Mouse (Mus musculus) CH12.LX (cell line): ENCODE data around the gene Ywhag. TPM values are rescaled to one million over a fixed set of nuclear protein-coding genes. Genes with fewer than 3 reads are reported as not detected.

Experiments
- DNase-seq: peaks from one replicate; pipeline ENCODE4 v3.0.0-alpha.2; 2013; ENCODE audit errors: extremely low read depth
- H3K27ac ChIP-seq: 2 replicates; pipeline ENCODE4 v1.5.1; 2012; ENCODE audit warnings: low read depth, mild to moderate bottlenecking, control low read depth, moderate library complexity; ENCODE audit not compliant: insufficient read depth
- H3K27me3 ChIP-seq: replicated peaks from 2 replicates; pipeline ENCODE3; 2012; ENCODE audit warnings: inconsistent platforms
- H3K36me3 ChIP-seq, 2 experiments: replicated peaks in 1 of 2; 2 replicates each; pipeline versions ENCODE3 to v1.6.1; 2012; ENCODE audit warnings: inconsistent platforms in 1 of 2, low read length in 1 of 2, mild to moderate bottlenecking in 1 of 2, mixed read lengths in 1 of 2, moderate library complexity in 1 of 2; ENCODE audit not compliant: control insufficient read depth in 1 of 2, insufficient read depth in 1 of 2
- H3K4me1 ChIP-seq, 2 experiments: 2 replicates each; pipeline ENCODE4 v1.6.1; 2012; ENCODE audit warnings: inconsistent platforms in 1 of 2, moderate library complexity in 1 of 2; ENCODE audit not compliant: insufficient read depth in 2 of 2, control insufficient read depth in 1 of 2
- H3K4me2 ChIP-seq: 2 replicates; pipeline ENCODE4 v1.6.1; 2012; ENCODE audit warnings: low read depth, mild to moderate bottlenecking, control low read depth; ENCODE audit not compliant: poor library complexity, insufficient read depth, severe bottlenecking
- H3K4me3 ChIP-seq, 3 experiments: fragments of 150-350 bp in 1 of 3; sonication (generic) in 1 of 3; replicated peaks in 1 of 3; 2 replicates each; pipeline versions ENCODE3 to v1.5.1; 2011 to 2012; ENCODE audit warnings: low read depth in 2 of 3, low read length in 2 of 3, mild to moderate bottlenecking in 2 of 3, moderate library complexity in 2 of 3, control low read depth in 1 of 3, improper control_type of control experiment in 1 of 3, inconsistent platforms in 1 of 3, mixed read lengths in 1 of 3; ENCODE audit not compliant: poor library complexity in 1 of 3
- H3K79me2 ChIP-seq: replicated peaks from 2 replicates; pipeline ENCODE4 v1.6.1; 2012; ENCODE audit warnings: mild to moderate bottlenecking, moderate library complexity; ENCODE audit not compliant: control insufficient read depth, poor library complexity, insufficient read depth, severe bottlenecking; ENCODE audit errors: extremely low read depth
- H3K9ac ChIP-seq: 2 replicates; pipeline ENCODE4 v1.6.1; 2012; ENCODE audit warnings: low read depth, mild to moderate bottlenecking, control low read depth, moderate library complexity; ENCODE audit not compliant: insufficient read depth
- H3K9me3 ChIP-seq: replicated peaks from 2 replicates; pipeline ENCODE3; 2012; ENCODE audit warnings: low read length, inconsistent platforms, mixed read lengths
- CHD1 ChIP-seq: IDR thresholded peaks from 2 replicates; pipeline ENCODE4 v1.6.1; 2012; ENCODE audit warnings: low read depth, low read length, improper control_type of control experiment, inconsistent platforms
- CTCF ChIP-seq, 2 experiments: IDR thresholded peaks in 1 of 2; conservative IDR thresholded peaks in 1 of 2; 2 replicates each; pipeline ENCODE4 v1.5.1; 2011 to 2012; ENCODE audit warnings: low read depth in 2 of 2, low read length in 2 of 2, improper control_type of control experiment in 1 of 2, inconsistent platforms in 1 of 2, mild to moderate bottlenecking in 1 of 2, moderate library complexity in 1 of 2
- ETS1 ChIP-seq: conservative IDR thresholded peaks from 2 replicates; pipeline ENCODE4 v1.6.1; 2012; ENCODE audit warnings: low read depth, mild to moderate bottlenecking, inconsistent platforms, low read length, improper control_type of control experiment, moderate library complexity
- HCFC1 ChIP-seq: IDR thresholded peaks from 2 replicates; pipeline ENCODE4 v1.6.1; 2012; ENCODE audit warnings: low read depth, mild to moderate bottlenecking, inconsistent platforms, low read length, improper control_type of control experiment
- MAFK ChIP-seq: IDR thresholded peaks from 2 replicates; pipeline ENCODE4 v1.6.1; 2011; ENCODE audit warnings: low read length, improper control_type of control experiment; ENCODE audit not compliant: insufficient replicate concordance
- MEF2A ChIP-seq: IDR thresholded peaks from 2 replicates; pipeline ENCODE4 v1.6.1; 2014; ENCODE audit warnings: low read depth, mild to moderate bottlenecking, inconsistent platforms, low read length, improper control_type of control experiment, borderline replicate concordance
- MYC ChIP-seq: IDR thresholded peaks from 2 replicates; pipeline ENCODE4 v1.6.1; 2011; ENCODE audit warnings: low read depth, mild to moderate bottlenecking, improper control_type of control experiment, low read length
- NELFE ChIP-seq: IDR thresholded peaks from 2 replicates; pipeline ENCODE4 v1.6.1; 2011; ENCODE audit warnings: low read depth, low read length, improper control_type of control experiment
- NRF1 ChIP-seq: IDR thresholded peaks from 2 replicates; pipeline ENCODE4 v1.6.1; 2014; ENCODE audit warnings: low read depth, mild to moderate bottlenecking, inconsistent platforms, low read length, improper control_type of control experiment, moderate library complexity
- POLR2A ChIP-seq: IDR thresholded peaks from 2 replicates; pipeline ENCODE4 v1.6.1; 2011; ENCODE audit warnings: low read depth, mild to moderate bottlenecking, improper control_type of control experiment, low read length
- RAD21 ChIP-seq: IDR thresholded peaks from 2 replicates; pipeline ENCODE4 v1.6.1; 2011; ENCODE audit warnings: low read depth, mild to moderate bottlenecking, low read length, improper control_type of control experiment, moderate library complexity
- SMC3 ChIP-seq: IDR thresholded peaks from 2 replicates; pipeline ENCODE4 v1.6.1; 2011; ENCODE audit warnings: low read depth, low read length, improper control_type of control experiment
- USF2 ChIP-seq: conservative IDR thresholded peaks from 2 replicates; pipeline ENCODE4 v1.6.1; 2011; ENCODE audit warnings: low read depth, low read length, improper control_type of control experiment
- dilution Hi-C: fragments of 300-500 bp; cut with MboI; formaldehyde crosslinking; loops from 2 replicates; pipeline ENCODE4 v1.14.3; 2020; ENCODE audit warnings: low sequenced_read_pairs; ENCODE audit not compliant: extremely low pct_unique_long_range_greater_than_20kb, extremely low pct_ligation_motif_present
- in situ Hi-C: fragments of 300-500 bp; cut with MboI; formaldehyde crosslinking; loops from 3 replicates; pipeline ENCODE4 v1.14.3; 2019; ENCODE audit warnings: low sequenced_read_pairs, low pct_ligation_motif_present, low pct_unique_long_range_greater_than_20kb, mixed read lengths
- polyA plus RNA-seq: library from polyadenylated mRNA; unstranded; fragments of >175 nt; gene quantifications from 2 replicates; pipeline ENCODE4 v1.2.1, GENCODE M21; 2012; ENCODE audit warnings: low read depth; ENCODE audit not compliant: insufficient read length
- total RNA-seq, 2 experiments: library from RNA; depleted of rRNA; stranded (reverse); fragments of 300-350 nt in 1 of 2; fragments of >200 nt in 1 of 2; gene quantifications; 2 replicates each; pipeline ENCODE4 v1.2.3; 2012 to 2014

Ywhag gene
- total and polyA plus RNA-seq, 3 experiments: 55.3 to 239 (median 77.3) TPM

- in situ Hi-C loops: no loop called here
- H3K9ac ChIP-seq: no peak overlapping the region
- H3K9me3 ChIP-seq: no peaks in the 10 kb centered on the region
- H3K79me2 ChIP-seq: no peaks in the 10 kb centered on the region
- H3K27me3 ChIP-seq: peaks cover 12% of the 10 kb centered on the region
- dilution Hi-C loops: no loop called here
- H3K4me2 ChIP-seq: no peak overlapping the region
- H3K27ac ChIP-seq: no peak overlapping the region
- no peaks in the 10 kb centered on the region for H3K36me3 ChIP-seq
- no peak for TF ChIP-seq NRF1
- TF ChIP-seq MAFK: no peak
- no peak for TF ChIP-seq HCFC1
- TF ChIP-seq CTCF (conservative IDR thresholded peaks at IDR 0.05 in 1 of 2, IDR thresholded peaks at IDR 0.05 in 1 of 2; ENCODE audit: low read depth in 2 of 2, low read length in 2 of 2): no peak
- DNase-seq: no peak
- H3K4me3 ChIP-seq: no peak overlapping the region
- H3K4me1 ChIP-seq: peaks cover 3 to 7% of the 10 kb centered on the region in 2 experiments; a peak in 2 of 4 replicates
Measured at GRCm38 (mm10) chr5:135971876-135972275, 37.5 kb upstream of the Ywhag start.

- TF ChIP-seq CHD1 (no peak), RAD21 (no peak), SMC3 (no peak), ETS1 (no peak)
- H3K9ac ChIP-seq: no peak overlapping the region
- H3K9me3 ChIP-seq: no peaks in the 10 kb centered on the region
- no peaks in the 10 kb centered on the region for H3K79me2 ChIP-seq
- H3K36me3 ChIP-seq: no peaks in the 10 kb centered on the region
- in situ Hi-C loops (no loop called here), dilution Hi-C loops (no loop called here)
- H3K4me1 ChIP-seq: peaks cover 4 to 6% of the 10 kb centered on the region in 2 experiments; a peak in 1 of 4 replicates
- H3K4me2 ChIP-seq: no peak overlapping the region
- H3K27ac ChIP-seq: no peak overlapping the region
- peaks cover 13% of the 10 kb centered on the region for H3K27me3 ChIP-seq
- no peak overlapping the region for H3K4me3 ChIP-seq
- DNase-seq: no peak
Measured at GRCm38 (mm10) chr5:135970247-135970646, 35.8 kb upstream of the Ywhag start.

- in situ Hi-C loops: no loop called here
- no peaks in the 10 kb centered on the region for H3K9me3 ChIP-seq
- peak; percentile 61 for DNase-seq
- H3K36me3 ChIP-seq: no peaks in the 10 kb centered on the region
- peak; percentile 60 for TF ChIP-seq SMC3
- TF ChIP-seq MEF2A: no peak
- peak; percentile 34; the same call in 1 of the 2 replicates for TF ChIP-seq MYC
- no peak for TF ChIP-seq MAFK
- 0 out of 2 replicates have a peak, but pooled peaks have one; percentile 14 for TF ChIP-seq NELFE
- no peak for TF ChIP-seq HCFC1
- TF ChIP-seq POLR2A: no peak
- peak; percentile 75 to 86 for TF ChIP-seq CTCF (conservative IDR thresholded peaks at IDR 0.05 in 1 of 2, IDR thresholded peaks at IDR 0.05 in 1 of 2; ENCODE audit: low read depth in 2 of 2, low read length in 2 of 2)
- TF ChIP-seq USF2: no peak
- peak; percentile 53 for TF ChIP-seq RAD21
- TF ChIP-seq, all 38 proteins: peak for 5
- no peak overlapping the region for H3K9ac ChIP-seq
- dilution Hi-C loops: no loop called here
- no peak overlapping the region for H3K4me2 ChIP-seq
- H3K79me2 ChIP-seq: no peaks in the 10 kb centered on the region
- H3K4me1 ChIP-seq: peaks cover 4 to 6% of the 10 kb centered on the region in 2 experiments; a peak in 1 of 4 replicates
- no peak overlapping the region for H3K4me3 ChIP-seq
- peaks cover 18% of the 10 kb centered on the region for H3K27me3 ChIP-seq
- no peak overlapping the region for H3K27ac ChIP-seq
Measured at GRCm38 (mm10) chr5:135968781-135969180, 34.4 kb upstream of the Ywhag start.
